Mouse (Mus musculus): ENCODE results near the gene Zfp804a.

DNA sequence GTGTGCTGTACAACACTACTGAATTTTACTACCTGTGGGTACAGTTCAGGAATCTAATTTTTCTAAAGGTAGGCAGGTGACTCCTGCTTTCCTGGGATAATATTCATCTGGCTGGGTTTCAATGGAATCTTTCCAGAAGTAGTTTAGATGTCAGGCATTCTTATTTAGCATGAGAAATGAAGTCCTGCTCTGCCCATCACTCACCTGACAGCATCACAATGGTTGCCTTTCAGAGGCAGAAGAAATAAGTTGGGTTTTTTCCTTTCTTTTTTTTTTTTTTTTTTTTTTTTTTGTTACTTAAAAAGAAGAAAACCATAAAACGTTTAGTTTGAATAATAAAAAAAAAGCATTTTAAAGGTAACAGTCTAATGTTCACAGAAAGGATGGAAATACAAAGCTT lies 16.1 kb downstream of the Zfp804a start:
- TF ChIP-seq CTCF (IDR thresholded peaks at IDR 0.05) (no peak), EP300 (IDR thresholded peaks at IDR 0.05) (no peak)
